Mouse (Mus musculus) MEL (cell line): ENCODE data around the gene Cyren. TPM values are rescaled to one million over a fixed set of nuclear protein-coding genes. Genes with fewer than 3 reads are reported as not detected.

ENCODE experiments used
- DNase-seq: peaks from one replicate; pipeline ENCODE4 v3.0.0; 2011; ENCODE audit warnings: low read depth, low spot score
- H3K27ac ChIP-seq: 2 replicates; pipeline ENCODE4 v1.5.1; 2012; ENCODE audit warnings: low read depth, mild to moderate bottlenecking, control low read depth, low read length, moderate library complexity; ENCODE audit not compliant: control insufficient read depth
- H3K27me3 ChIP-seq, 2 experiments: fragments of 150-350 bp in 1 of 2; sonication (generic) in 1 of 2; 2 replicates each; pipeline ENCODE4 v1.6.1; 2012; ENCODE audit warnings: low read length in 2 of 2, mild to moderate bottlenecking in 2 of 2, improper control_type of control experiment in 1 of 2, moderate library complexity in 1 of 2; ENCODE audit not compliant: insufficient read depth in 2 of 2, control insufficient read depth in 1 of 2
- H3K36me3 ChIP-seq, 2 experiments: 2 replicates each; pipeline ENCODE4 v1.6.1; 2012 to 2014; ENCODE audit warnings: low read length in 2 of 2, improper control_type of control experiment in 1 of 2, inconsistent platforms in 1 of 2, mild to moderate bottlenecking in 1 of 2; ENCODE audit not compliant: insufficient read depth in 2 of 2, control insufficient read depth in 1 of 2
- H3K4me1 ChIP-seq, 2 experiments: fragments of 150-350 bp in 1 of 2; sonication (generic) in 1 of 2; 2 replicates each; pipeline ENCODE4 v1.6.1; 2012; ENCODE audit warnings: low read length in 2 of 2, improper control_type of control experiment in 1 of 2, mild to moderate bottlenecking in 1 of 2; ENCODE audit not compliant: insufficient read depth in 2 of 2, control insufficient read depth in 1 of 2
- H3K4me3 ChIP-seq, 2 experiments: fragments of 150-350 bp in 1 of 2; sonication (generic) in 1 of 2; 2 replicates each; pipeline ENCODE4 v1.5.1; 2012; ENCODE audit warnings: low read depth in 2 of 2, low read length in 2 of 2, mild to moderate bottlenecking in 2 of 2, moderate library complexity in 2 of 2, control low read depth in 1 of 2, improper control_type of control experiment in 1 of 2; ENCODE audit not compliant: control insufficient read depth in 1 of 2, insufficient read depth in 1 of 2
- H3K79me2 ChIP-seq: 2 replicates; pipeline ENCODE4 v1.6.1; 2012; ENCODE audit warnings: mild to moderate bottlenecking, low read length, moderate library complexity; ENCODE audit not compliant: control insufficient read depth, poor library complexity, insufficient read depth
- H3K9ac ChIP-seq: 2 replicates; pipeline ENCODE4 v1.6.1; 2012; ENCODE audit warnings: low read depth, mild to moderate bottlenecking, control low read depth, low read length, moderate library complexity; ENCODE audit not compliant: control insufficient read depth, poor library complexity, severe bottlenecking
- H3K9me3 ChIP-seq: fragments of 150-350 bp; sonication (generic); replicated peaks from 2 replicates; pipeline ENCODE4 v1.6.1; 2012; ENCODE audit warnings: mild to moderate bottlenecking, low read length, improper control_type of control experiment, moderate library complexity; ENCODE audit not compliant: insufficient read depth
- CHD2 ChIP-seq: IDR thresholded peaks from 2 replicates; pipeline ENCODE4 v1.6.1; 2011; ENCODE audit warnings: low read length, improper control_type of control experiment
- ETS1 ChIP-seq: IDR thresholded peaks from 2 replicates; pipeline ENCODE4 v1.6.1; 2012; ENCODE audit warnings: low read depth, mild to moderate bottlenecking, inconsistent platforms, low read length, improper control_type of control experiment, moderate library complexity
- GABPA ChIP-seq: IDR thresholded peaks from 2 replicates; pipeline ENCODE4 v1.6.1; 2012; ENCODE audit warnings: low read depth, mild to moderate bottlenecking, inconsistent platforms, low read length, improper control_type of control experiment, moderate library complexity
- HCFC1 ChIP-seq: IDR thresholded peaks from 2 replicates; pipeline ENCODE4 v1.6.1; 2012; ENCODE audit warnings: low read depth, mild to moderate bottlenecking, inconsistent platforms, low read length, improper control_type of control experiment, moderate library complexity
- JUND ChIP-seq: IDR thresholded peaks from 2 replicates; pipeline ENCODE4 v1.6.1; 2011; ENCODE audit warnings: low read depth, mild to moderate bottlenecking, improper control_type of control experiment, low read length
- MAFK ChIP-seq: IDR thresholded peaks from 2 replicates; pipeline ENCODE4 v1.6.1; 2011; ENCODE audit warnings: low read depth, mild to moderate bottlenecking, low read length, improper control_type of control experiment, borderline replicate concordance
- MAX ChIP-seq: IDR thresholded peaks from 2 replicates; pipeline ENCODE4 v1.6.1; 2011; ENCODE audit warnings: low read length, improper control_type of control experiment
- MAZ ChIP-seq: IDR thresholded peaks from 2 replicates; pipeline ENCODE4 v1.6.1; 2012; ENCODE audit warnings: low read depth, mild to moderate bottlenecking, inconsistent platforms, low read length, improper control_type of control experiment
- MXI1 ChIP-seq: IDR thresholded peaks from 2 replicates; pipeline ENCODE4 v1.6.1; 2011; ENCODE audit warnings: mild to moderate bottlenecking, low read depth, low read length, improper control_type of control experiment
- POLR2A ChIP-seq, 2 experiments: IDR thresholded peaks; 2 replicates each; pipeline ENCODE4 v1.6.1; 2011 to 2012; ENCODE audit warnings: low read length in 2 of 2, mild to moderate bottlenecking in 2 of 2, control low read depth in 1 of 2, improper control_type of control experiment in 1 of 2, low read depth in 1 of 2, moderate library complexity in 1 of 2; ENCODE audit not compliant: control insufficient read depth in 1 of 2, insufficient read depth in 1 of 2, poor library complexity in 1 of 2
- POLR2AphosphoS2 ChIP-seq: IDR thresholded peaks from 2 replicates; pipeline ENCODE4 v1.6.1; 2011; ENCODE audit warnings: low read length, improper control_type of control experiment
- TAL1 ChIP-seq: IDR thresholded peaks from 2 replicates; pipeline ENCODE4 v1.6.1; 2012; ENCODE audit warnings: mild to moderate bottlenecking, inconsistent platforms, low read length, moderate library complexity, mixed read lengths
- TBP ChIP-seq: IDR thresholded peaks from 2 replicates; pipeline ENCODE4 v1.8.0; 2011; ENCODE audit warnings: low read depth, low read length, improper control_type of control experiment
- ZKSCAN1 ChIP-seq: IDR thresholded peaks from 2 replicates; pipeline ENCODE4 v1.6.1; 2012; ENCODE audit warnings: low read depth, mild to moderate bottlenecking, inconsistent platforms, low read length, improper control_type of control experiment, moderate library complexity
- ZMIZ1 ChIP-seq: IDR thresholded peaks from 2 replicates; pipeline ENCODE4 v1.6.1; 2012; ENCODE audit warnings: low read depth, mild to moderate bottlenecking, inconsistent platforms, low read length, improper control_type of control experiment, moderate library complexity
- ZNF384 ChIP-seq: IDR thresholded peaks from 2 replicates; pipeline ENCODE4 v1.6.1; 2012; ENCODE audit warnings: low read depth, mild to moderate bottlenecking, inconsistent platforms, low read length, improper control_type of control experiment
- polyA plus RNA-seq, 2 experiments: library from polyadenylated mRNA; stranded (reverse) in 1 of 2; unstranded in 1 of 2; fragments of >175 nt in 1 of 2; fragments of >200 nt in 1 of 2; gene quantifications; 2 replicates each; pipeline versions ENCODE4 v1.2.1 to v1.2.4; 2012; ENCODE audit warnings: low replicate concordance in 2 of 2, low read depth in 1 of 2; ENCODE audit not compliant: insufficient read length in 2 of 2, insufficient read depth in 1 of 2, missing spikeins in 1 of 2
- total RNA-seq: library from RNA; depleted of rRNA; stranded (reverse); fragments of 300-350 nt; gene quantifications from 2 replicates; pipeline ENCODE4 v1.2.3, GENCODE M21; 2012

The Cyren gene
- total and polyA plus RNA-seq, 3 experiments, result 10.1 to 15.9 TPM; not detected in 1

- H3K9me3 ChIP-seq, result no peaks in the 10 kb centered on the region
- no peak for TF ChIP-seq MAX
- TF ChIP-seq MAFK, result no peak
- no peak for TF ChIP-seq ETS1
- TF ChIP-seq POLR2A (IDR thresholded peaks at IDR 0.05; ENCODE audit: control insufficient read depth in 1 of 2, insufficient read depth in 1 of 2, low read depth in 1 of 2, low read length in 2 of 2, poor library complexity in 1 of 2), result no peak
- no peak for TF ChIP-seq TAL1
- TF ChIP-seq JUND, result no peak
- TF ChIP-seq POLR2AphosphoS2, result no peak
- TF ChIP-seq ZMIZ1, result no peak
- TF ChIP-seq MXI1, result no peak
- TF ChIP-seq TBP, result no peak
- no peak for TF ChIP-seq ZNF384
- TF ChIP-seq ZKSCAN1, result no peak
- no peak for TF ChIP-seq MAZ
- no peak for TF ChIP-seq CHD2
- TF ChIP-seq HCFC1, result no peak
- no peaks in the 10 kb centered on the region for H3K4me1 ChIP-seq
- no peaks in the 10 kb centered on the region for H3K36me3 ChIP-seq
- H3K27me3 ChIP-seq, result no peaks in the 10 kb centered on the region; a peak in 2 of 4 replicates
- no peak within 1 kb of the TSS for H3K9ac ChIP-seq
- no peak for DNase-seq
- H3K27ac ChIP-seq, result no peak within 1 kb of the TSS
- H3K4me3 ChIP-seq, result no peak within 1 kb of the TSS
- H3K79me2 ChIP-seq, result no peaks in the 10 kb centered on the region
These were observed 42.1 kb upstream of the Cyren start, which contains the start of gene Stra8 for GRCm38 (mm10) chr6:34919956-34920355. TSS of gene Stra8 (plus strand) at chr6:34920163.

GRCm38 (mm10) chr6:34919146-34919545, 41.3 kb upstream of the Cyren start:
- H3K4me3 ChIP-seq, result no peak overlapping the region
- H3K9me3 ChIP-seq, result no peaks in the 10 kb centered on the region
- no peak for DNase-seq
- no peaks in the 10 kb centered on the region; a peak in 2 of 4 replicates for H3K27me3 ChIP-seq
- no peak overlapping the region for H3K9ac ChIP-seq
- no peak for TF ChIP-seq TBP
- H3K4me1 ChIP-seq, result no peaks in the 10 kb centered on the region
- H3K27ac ChIP-seq, result no peak overlapping the region
- H3K79me2 ChIP-seq, result no peaks in the 10 kb centered on the region
- no peaks in the 10 kb centered on the region; a peak in 1 of 4 replicates for H3K36me3 ChIP-seq

GRCm38 (mm10) chr6:34914462-34914861, 36.6 kb upstream of the Cyren start:
- DNase-seq, result peak; percentile 38
- Histone ChIP-seq H3K9ac (no peak overlapping the region), H3K4me1 (peaks cover 3 to 6% of the 10 kb centered on the region in 2 experiments; a peak in 3 of 4 replicates), H3K27me3 (no peaks in the 10 kb centered on the region), H3K36me3 (peaks cover 0 to 9% of the 10 kb centered on the region in 2 experiments; a peak in 2 of 4 replicates), H3K79me2 (0 out of 2 replicates have a peak, but pooled peaks cover 2% of the 10 kb centered on the region), H3K27ac (no peak overlapping the region), H3K4me3 (no peak overlapping the region), H3K9me3 (no peaks in the 10 kb centered on the region)
- TF ChIP-seq ZMIZ1 (no peak), GABPA (no peak), HCFC1 (no peak), MAFK (peak; percentile 65; the same call in 1 of the 2 replicates)
- TF ChIP-seq, all 39 proteins: peak for 1
